Mouse (Mus musculus): Measurements from ENCODE around the gene Olfr1054. TPM values are rescaled to one million over a fixed set of nuclear protein-coding genes. Genes with fewer than 3 reads are reported as not detected.
"Not testable (repeated sequence)": the region's sequence is repeated elsewhere in the genome, so short reads cannot be mapped to it uniquely, and the experiment has no call there.

Gene Olfr1054
- total RNA-seq (2021), result not detected
- long read RNA-seq, experiment 1, result 0 reads
- long read RNA-seq, experiment 2, result 0 reads

GRCm38 (mm10) chr2:86335333-86335732 lies at the start of gene Olfr1054:
Gene Olfr1054 (minus strand): TSS chr2:86335433.
- intact Hi-C loops (cut with DNase I; ENCODE audit: low total_unique reads), result no loop called here
- DNase-seq, result no peak

GRCm38 (mm10) chr2:86378293-86378692 lies 43.1 kb upstream of the Olfr1054 start, which contains the start of gene Olfr1057:
Gene Olfr1057 (minus strand): TSS chr2:86378393.
- DNase-seq, result no peak
- intact Hi-C loops (cut with DNase I; ENCODE audit: low total_unique reads), result no loop called here

- intact Hi-C loops (cut with DNase I; ENCODE audit: low total_unique reads); DNase-seq: not testable (repeated sequence)
These were observed 31.1 kb upstream of the Olfr1054 start for GRCm38 (mm10) chr2:86366342-86366741.

GRCm38 (mm10) chr2:86362369-86362768 lies 27.1 kb upstream of the Olfr1054 start, which contains the start of gene Olfr1056:
Gene Olfr1056 (minus strand): TSS chr2:86362469.
- no peak for DNase-seq
- intact Hi-C loops (cut with DNase I; ENCODE audit: low total_unique reads), result no loop called here

GRCm38 (mm10) chr2:86351751-86352150 lies 16.5 kb upstream of the Olfr1054 start:
- DNase-seq; intact Hi-C loops (cut with DNase I; ENCODE audit: low total_unique reads): not testable (repeated sequence)

- intact Hi-C loops (cut with DNase I; ENCODE audit: low total_unique reads), result no loop called here
- no peak for DNase-seq
These were observed 15.0 kb upstream of the Olfr1054 start, which contains the start of gene Olfr1055 for GRCm38 (mm10) chr2:86350184-86350583. Gene Olfr1055 (minus strand): TSS chr2:86350284.

- intact Hi-C loops (cut with DNase I; ENCODE audit: low total_unique reads), result no loop called here
- no peak for DNase-seq
These were observed 20.0 kb downstream of the Olfr1054 start, which contains the start of gene Olfr1053 for GRCm38 (mm10) chr2:86315184-86315583. Gene Olfr1053 (minus strand): TSS chr2:86315284.

- intact Hi-C loops (cut with DNase I; ENCODE audit: low total_unique reads), result no loop called here
- no peak for DNase-seq
These were observed 43.1 kb downstream of the Olfr1054 start, which contains the start of gene Olfr1052 for GRCm38 (mm10) chr2:86292155-86292554. Gene Olfr1052 (plus strand): TSS chr2:86292455.

Other genes with a start within 250 kb of the Olfr1054 start
- gene Olfr1037, start 248.0 kb downstream of the Olfr1054 start, total RNA-seq (2021), result not detected
- gene Olfr1039, start 199.5 kb downstream of the Olfr1054 start, total RNA-seq (2021), result not detected
- gene Olfr1040, start 188.7 kb downstream of the Olfr1054 start, total RNA-seq (2021), result not detected
- gene Olfr1042, start 173.6 kb downstream of the Olfr1054 start, total RNA-seq (2021), result not detected
- gene Olfr1043, start 167.9 kb downstream of the Olfr1054 start, total RNA-seq (2021), result not detected
- gene Olfr1044, start 157.6 kb downstream of the Olfr1054 start, total RNA-seq (2021), result not detected
- not detected for gene Olfr52, start 149.8 kb downstream of the Olfr1054 start, total RNA-seq (2021)
- gene Olfr1045, start 132.4 kb downstream of the Olfr1054 start, total RNA-seq (2021), result not detected
- not detected for gene Olfr1046, start 116.1 kb downstream of the Olfr1054 start, total RNA-seq (2021)
- not detected for gene Olfr1047, start 104.0 kb downstream of the Olfr1054 start, total RNA-seq (2021)
- gene Olfr1048, start 95.1 kb downstream of the Olfr1054 start, total RNA-seq (2021), result not detected
- not detected for gene Olfr1049, start 77.1 kb downstream of the Olfr1054 start, total RNA-seq (2021)
- gene Olfr1051, start 56.3 kb downstream of the Olfr1054 start, total RNA-seq (2021), result not detected
- not detected for gene Olfr1052, start 43.0 kb downstream of the Olfr1054 start, total RNA-seq (2021)
- gene Olfr1053, start 20.1 kb downstream of the Olfr1054 start, total RNA-seq (2021), result not detected
- not detected for gene Olfr1055, start 14.9 kb upstream of the Olfr1054 start, total RNA-seq (2021)
- not detected for gene Olfr1056, start 27.0 kb upstream of the Olfr1054 start, total RNA-seq (2021)
- not detected for gene Olfr1057, start 43.0 kb upstream of the Olfr1054 start, total RNA-seq (2021)
- gene Olfr1058, start 53.1 kb upstream of the Olfr1054 start, total RNA-seq (2021), result not detected
- gene Olfr1061, start 78.6 kb upstream of the Olfr1054 start, total RNA-seq (2021), result not detected
- not detected for gene Olfr1062, start 91.3 kb upstream of the Olfr1054 start, total RNA-seq (2021)
- not detected for gene Olfr1065, start 115.2 kb upstream of the Olfr1054 start, total RNA-seq (2021)
- gene Olfr1066, start 120.8 kb upstream of the Olfr1054 start, total RNA-seq (2021), result not detected
- gene Olfr228, start 152.0 kb upstream of the Olfr1054 start, total RNA-seq (2021), result not detected
- gene Olfr1076, start 173.0 kb upstream of the Olfr1054 start, total RNA-seq (2021), result not detected
- gene Olfr1079, start 207.0 kb upstream of the Olfr1054 start, total RNA-seq (2021), result not detected
- gene Olfr1080, start 222.8 kb upstream of the Olfr1054 start, total RNA-seq (2021), result not detected

Measured in gastrocnemius, postnatal 14 days (tissue).